Mouse (Mus musculus) CH12.LX (cell line): ENCODE results near the gene B3gntl1. TPM values are rescaled to one million over a fixed set of nuclear protein-coding genes. Genes with fewer than 3 reads are reported as not detected.

Experiments used
- DNase-seq: peaks from one replicate; pipeline ENCODE4 v3.0.0-alpha.2; 2013; ENCODE audit errors: extremely low read depth
- H3K27ac ChIP-seq: 2 replicates; pipeline ENCODE4 v1.5.1; 2012; ENCODE audit warnings: low read depth, mild to moderate bottlenecking, control low read depth, moderate library complexity; ENCODE audit not compliant: insufficient read depth
- H3K27me3 ChIP-seq: replicated peaks from 2 replicates; pipeline ENCODE3; 2012; ENCODE audit warnings: inconsistent platforms
- H3K36me3 ChIP-seq, 2 experiments: replicated peaks in 1 of 2; 2 replicates each; pipeline versions ENCODE3 to v1.6.1; 2012; ENCODE audit warnings: inconsistent platforms in 1 of 2, low read length in 1 of 2, mild to moderate bottlenecking in 1 of 2, mixed read lengths in 1 of 2, moderate library complexity in 1 of 2; ENCODE audit not compliant: control insufficient read depth in 1 of 2, insufficient read depth in 1 of 2
- H3K4me1 ChIP-seq, 2 experiments: 2 replicates each; pipeline ENCODE4 v1.6.1; 2012; ENCODE audit warnings: inconsistent platforms in 1 of 2, moderate library complexity in 1 of 2; ENCODE audit not compliant: insufficient read depth in 2 of 2, control insufficient read depth in 1 of 2
- H3K4me2 ChIP-seq: 2 replicates; pipeline ENCODE4 v1.6.1; 2012; ENCODE audit warnings: low read depth, mild to moderate bottlenecking, control low read depth; ENCODE audit not compliant: poor library complexity, insufficient read depth, severe bottlenecking
- H3K4me3 ChIP-seq, 3 experiments: fragments of 150-350 bp in 1 of 3; sonication (generic) in 1 of 3; replicated peaks in 1 of 3; 2 replicates each; pipeline versions ENCODE3 to v1.5.1; 2011 to 2012; ENCODE audit warnings: low read depth in 2 of 3, low read length in 2 of 3, mild to moderate bottlenecking in 2 of 3, moderate library complexity in 2 of 3, control low read depth in 1 of 3, improper control_type of control experiment in 1 of 3, inconsistent platforms in 1 of 3, mixed read lengths in 1 of 3; ENCODE audit not compliant: poor library complexity in 1 of 3
- H3K79me2 ChIP-seq: replicated peaks from 2 replicates; pipeline ENCODE4 v1.6.1; 2012; ENCODE audit warnings: mild to moderate bottlenecking, moderate library complexity; ENCODE audit not compliant: control insufficient read depth, poor library complexity, insufficient read depth, severe bottlenecking; ENCODE audit errors: extremely low read depth
- H3K9ac ChIP-seq: 2 replicates; pipeline ENCODE4 v1.6.1; 2012; ENCODE audit warnings: low read depth, mild to moderate bottlenecking, control low read depth, moderate library complexity; ENCODE audit not compliant: insufficient read depth
- H3K9me3 ChIP-seq: replicated peaks from 2 replicates; pipeline ENCODE3; 2012; ENCODE audit warnings: low read length, inconsistent platforms, mixed read lengths
- BHLHE40 ChIP-seq: IDR thresholded peaks from 2 replicates; pipeline ENCODE4 v1.6.1; 2011; ENCODE audit warnings: mild to moderate bottlenecking, low read depth, low read length, improper control_type of control experiment
- CHD1 ChIP-seq: IDR thresholded peaks from 2 replicates; pipeline ENCODE4 v1.6.1; 2012; ENCODE audit warnings: low read depth, low read length, improper control_type of control experiment, inconsistent platforms
- ELF1 ChIP-seq: IDR thresholded peaks from 2 replicates; pipeline ENCODE4 v1.6.1; 2014; ENCODE audit warnings: low read depth, mild to moderate bottlenecking, inconsistent platforms, low read length, improper control_type of control experiment
- EP300 ChIP-seq: IDR thresholded peaks from 2 replicates; pipeline ENCODE4 v1.6.1; 2011; ENCODE audit warnings: low read length, improper control_type of control experiment
- ETS1 ChIP-seq: conservative IDR thresholded peaks from 2 replicates; pipeline ENCODE4 v1.6.1; 2012; ENCODE audit warnings: low read depth, mild to moderate bottlenecking, inconsistent platforms, low read length, improper control_type of control experiment, moderate library complexity
- HCFC1 ChIP-seq: IDR thresholded peaks from 2 replicates; pipeline ENCODE4 v1.6.1; 2012; ENCODE audit warnings: low read depth, mild to moderate bottlenecking, inconsistent platforms, low read length, improper control_type of control experiment
- MAFK ChIP-seq: IDR thresholded peaks from 2 replicates; pipeline ENCODE4 v1.6.1; 2011; ENCODE audit warnings: low read length, improper control_type of control experiment; ENCODE audit not compliant: insufficient replicate concordance
- MAX ChIP-seq: IDR thresholded peaks from 2 replicates; pipeline ENCODE4 v1.6.1; 2011; ENCODE audit warnings: low read length, improper control_type of control experiment
- MAZ ChIP-seq: IDR thresholded peaks from 2 replicates; pipeline ENCODE4 v1.6.1; 2012; ENCODE audit warnings: low read depth, mild to moderate bottlenecking, inconsistent platforms, low read length, improper control_type of control experiment, moderate library complexity
- MXI1 ChIP-seq: IDR thresholded peaks from 2 replicates; pipeline ENCODE4 v1.6.1; 2011; ENCODE audit warnings: mild to moderate bottlenecking, low read depth, low read length, improper control_type of control experiment
- NELFE ChIP-seq: IDR thresholded peaks from 2 replicates; pipeline ENCODE4 v1.6.1; 2011; ENCODE audit warnings: low read depth, low read length, improper control_type of control experiment
- PAX5 ChIP-seq: IDR thresholded peaks from 2 replicates; pipeline ENCODE4 v1.6.1; 2012; ENCODE audit warnings: low read length, inconsistent platforms, mixed read lengths
- POLR2A ChIP-seq: IDR thresholded peaks from 2 replicates; pipeline ENCODE4 v1.6.1; 2011; ENCODE audit warnings: low read depth, mild to moderate bottlenecking, improper control_type of control experiment, low read length
- RAD21 ChIP-seq: IDR thresholded peaks from 2 replicates; pipeline ENCODE4 v1.6.1; 2011; ENCODE audit warnings: low read depth, mild to moderate bottlenecking, low read length, improper control_type of control experiment, moderate library complexity
- RCOR1 ChIP-seq: conservative IDR thresholded peaks from 2 replicates; pipeline ENCODE4 v1.6.1; 2012; ENCODE audit warnings: low read depth, mild to moderate bottlenecking, inconsistent platforms, low read length, improper control_type of control experiment
- SIN3A ChIP-seq: IDR thresholded peaks from 2 replicates; pipeline ENCODE4 v1.6.1; 2012; ENCODE audit warnings: low read length, improper control_type of control experiment, inconsistent platforms
- TCF12 ChIP-seq: IDR thresholded peaks from 2 replicates; pipeline ENCODE4 v1.6.1; 2014; ENCODE audit warnings: low read depth, mild to moderate bottlenecking, inconsistent platforms, low read length, improper control_type of control experiment
- USF2 ChIP-seq: conservative IDR thresholded peaks from 2 replicates; pipeline ENCODE4 v1.6.1; 2011; ENCODE audit warnings: low read depth, low read length, improper control_type of control experiment
- ZC3H11A ChIP-seq: IDR thresholded peaks from 2 replicates; pipeline ENCODE4 v1.6.1; 2012; ENCODE audit warnings: low read depth, mild to moderate bottlenecking, inconsistent platforms, low read length, improper control_type of control experiment
- ZKSCAN1 ChIP-seq: IDR thresholded peaks from 2 replicates; pipeline ENCODE4 v1.6.1; 2012; ENCODE audit warnings: low read depth, inconsistent platforms, low read length, improper control_type of control experiment, borderline replicate concordance
- ZMIZ1 ChIP-seq: IDR thresholded peaks from 2 replicates; pipeline ENCODE4 v1.6.1; 2012; ENCODE audit warnings: low read depth, mild to moderate bottlenecking, inconsistent platforms, low read length, improper control_type of control experiment
- dilution Hi-C: fragments of 300-500 bp; cut with MboI; formaldehyde crosslinking; loops from 2 replicates; pipeline ENCODE4 v1.14.3; 2020; ENCODE audit warnings: low sequenced_read_pairs; ENCODE audit not compliant: extremely low pct_unique_long_range_greater_than_20kb, extremely low pct_ligation_motif_present
- in situ Hi-C: fragments of 300-500 bp; cut with MboI; formaldehyde crosslinking; loops from 3 replicates; pipeline ENCODE4 v1.14.3; 2019; ENCODE audit warnings: low sequenced_read_pairs, low pct_ligation_motif_present, low pct_unique_long_range_greater_than_20kb, mixed read lengths
- polyA plus RNA-seq: library from polyadenylated mRNA; unstranded; fragments of >175 nt; gene quantifications from 2 replicates; pipeline ENCODE4 v1.2.1, GENCODE M21; 2012; ENCODE audit warnings: low read depth; ENCODE audit not compliant: insufficient read length
- total RNA-seq, 2 experiments: library from RNA; depleted of rRNA; stranded (reverse); fragments of 300-350 nt in 1 of 2; fragments of >200 nt in 1 of 2; gene quantifications; 2 replicates each; pipeline ENCODE4 v1.2.3; 2012 to 2014

Gene B3gntl1
- total and polyA plus RNA-seq, 3 experiments, result 7.3 to 10.3 (median 8.7) TPM

GRCm38 (mm10) chr11:121701244-121701643 lies 28.3 kb upstream of the B3gntl1 start, which contains the start of gene Metrnl:
Metrnl (plus strand) TSS chr11:121701544.
- no peak for TF ChIP-seq ELF1
- no peak for TF ChIP-seq TCF12
- TF ChIP-seq PAX5, result no peak
- TF ChIP-seq MAX, result no peak
- TF ChIP-seq POLR2A, result no peak
- TF ChIP-seq RAD21, result no peak
- TF ChIP-seq ZMIZ1, result no peak
- TF ChIP-seq ZC3H11A, result no peak
- TF ChIP-seq MAZ, result no peak
- Histone ChIP-seq H3K79me2 (no peaks in the 10 kb centered on the region), H3K9me3 (no peaks in the 10 kb centered on the region), H3K4me3 (peak within 1 kb of the TSS; percentile 43 to 70 (median 57)), H3K27ac (no peak within 1 kb of the TSS), H3K4me2 (peak within 1 kb of the TSS; percentile 89), H3K36me3 (no peaks in the 10 kb centered on the region), H3K9ac (peak within 1 kb of the TSS; percentile 16), H3K27me3 (peaks cover 32% of the 10 kb centered on the region), H3K4me1 (peaks cover 0 to 12% of the 10 kb centered on the region in 2 experiments; a peak in 2 of 4 replicates)
- in situ Hi-C loops (loop anchor here (10.0 kb wide), 1 partner anchor 94 kb away; no protein-coding TSS in a partner anchor), dilution Hi-C loops (no loop called here)
- no peak for DNase-seq

DNA sequence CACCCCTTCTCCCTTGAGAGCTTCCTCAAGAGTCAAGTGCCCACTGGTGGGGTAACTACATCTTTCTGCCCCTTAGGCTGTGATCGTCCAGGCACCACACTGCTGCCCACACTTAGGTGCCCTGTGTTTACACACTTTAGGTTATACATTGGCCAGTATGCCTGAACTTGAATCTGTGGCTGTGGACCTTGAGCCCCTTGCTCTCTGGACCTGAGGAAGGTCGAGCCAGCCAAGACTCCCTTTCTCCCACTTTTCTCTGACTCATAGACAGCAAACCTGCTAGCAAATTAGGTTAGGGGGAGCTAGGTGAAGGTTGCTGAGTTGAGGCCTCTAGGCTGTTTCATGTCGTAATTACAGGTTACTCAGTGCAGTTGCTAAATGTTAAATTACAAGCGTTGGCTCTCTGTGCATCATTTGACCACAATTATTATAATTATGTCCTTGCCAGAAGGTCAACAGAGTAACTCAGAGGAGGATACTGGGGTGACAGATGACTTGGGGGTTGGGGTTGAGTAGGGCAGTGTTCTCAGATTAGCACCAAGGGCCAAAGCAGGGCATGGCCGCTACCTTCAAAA lies 25.5 kb upstream of the B3gntl1 start:
- Histone ChIP-seq H3K4me3 (no peak overlapping the region), H3K27me3 (peaks cover 15% of the 10 kb centered on the region), H3K36me3 (no peaks in the 10 kb centered on the region), H3K27ac (no peak overlapping the region), H3K9me3 (no peaks in the 10 kb centered on the region)
- DNase-seq, result no peak
- in situ Hi-C loops (no loop called here), dilution Hi-C loops (no loop called here)
- TF ChIP-seq MAFK (no peak), NELFE (no peak), ZKSCAN1 (no peak), BHLHE40 (no peak), USF2 (no peak), MXI1 (no peak), CHD1 (no peak), ZC3H11A (no peak), HCFC1 (no peak), EP300 (no peak), SIN3A (no peak), ETS1 (no peak), TCF12 (no peak), RCOR1 (no peak)
- TF ChIP-seq, all 38 proteins: peak for 0
- Histone ChIP-seq H3K4me1 (peaks cover 0 to 27% of the 10 kb centered on the region in 2 experiments; a peak in 2 of 4 replicates), H3K4me2 (no peak overlapping the region), H3K79me2 (no peaks in the 10 kb centered on the region), H3K9ac (no peak overlapping the region)
